ENCODE assay signal across 8 mouse cellular contexts in the genomic region with DNA sequence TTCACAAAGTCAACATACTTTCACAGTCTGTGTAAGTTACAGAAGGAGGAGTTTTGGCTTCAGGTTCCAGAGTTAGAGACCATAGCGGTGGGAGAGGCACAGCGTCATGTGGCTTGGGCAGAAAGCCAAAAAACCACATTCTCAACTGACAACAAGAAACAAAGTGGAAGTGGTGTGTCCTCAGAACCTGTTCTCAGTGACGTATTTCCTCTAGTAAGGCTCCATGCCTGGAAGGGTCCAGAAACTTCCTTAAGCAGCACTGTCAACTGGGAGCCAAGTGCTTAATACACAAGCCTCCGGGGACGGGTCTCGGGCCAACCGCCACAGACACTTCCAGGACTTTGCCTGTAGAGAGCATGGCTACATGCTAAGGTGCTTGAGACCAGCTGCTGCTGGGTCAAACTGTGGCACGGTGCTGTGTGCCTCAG.
DNase-seq lines count a peak whose midpoint lies in the region; ATAC-seq and TF ChIP-seq lines count a peak whose summit lies in the region.

No protein-coding gene starts in this region.

- H3K4me3 ChIP-seq in lung, postnatal 0 days (ENCODE audit: low read depth, low read length), result no peak overlapping the region
- H3K4me3 ChIP-seq in midbrain, embryonic 11.5 days (ENCODE audit: low read depth, low read length), result no peak overlapping the region

- H3K27ac ChIP-seq in lung, postnatal 0 days (ENCODE audit: low read length), result no peak overlapping the region
- H3K27ac ChIP-seq in midbrain, embryonic 11.5 days (ENCODE audit: low read depth, low read length), result no peak overlapping the region

- peak; percentile 49 for ATAC-seq in lung, postnatal 0 days
- ATAC-seq in midbrain, embryonic 11.5 days (ENCODE audit: low FRiP score), result no peak
- no peak for ATAC-seq in frontal cortex, adult (ENCODE audit: low TSS enrichment)

- no peak for TF ChIP-seq CTCF in lung, postnatal 0 days (IDR thresholded peaks at IDR 0.05)

- H3K9me3 ChIP-seq in lung, postnatal 0 days (ENCODE audit: low read length), result no peaks in the 10 kb centered on the region
- no peaks in the 10 kb centered on the region for H3K9me3 ChIP-seq in midbrain, embryonic 11.5 days (ENCODE audit: control insufficient read depth, low read length)

- no peaks in the 10 kb centered on the region for H3K4me1 ChIP-seq in lung, postnatal 0 days (ENCODE audit: insufficient read depth, low read depth, low read length)
- no peaks in the 10 kb centered on the region for H3K4me1 ChIP-seq in midbrain, embryonic 11.5 days (ENCODE audit: control insufficient read depth, insufficient read depth, low read length)

- DNase-seq in gastrocnemius, postnatal 10 days, result peak; percentile 5
- no peak for DNase-seq in gastrocnemius, adult 8-10 months (ENCODE audit: low spot score in 2 of 2)
- peak; percentile 58 for DNase-seq in 416B (ENCODE audit: low read depth)
- DNase-seq in c-Kit-positive CD71-negative TER-119-negative erythroid progenitor cells, embryonic 14.5 days (ENCODE audit: low read depth), result peak; percentile 41
- DNase-seq in lung, postnatal 0 days (ENCODE audit: low spot score), result peak; percentile 58
- no peak for DNase-seq in c-Kit-positive CD71-positive TER-119-positive erythroid progenitor cells, embryonic 14.5 days (ENCODE audit: low spot score)
- DNase-seq in midbrain, embryonic 11.5 days (ENCODE audit: low spot score, missing footprints), result no peak

- H3K36me3 ChIP-seq in lung, postnatal 0 days (ENCODE audit: insufficient read depth, low read length), result no peaks in the 10 kb centered on the region
- H3K36me3 ChIP-seq in midbrain, embryonic 11.5 days (ENCODE audit: control insufficient read depth, insufficient read depth, low read length), result no peaks in the 10 kb centered on the region

- no peak overlapping the region for H3K4me2 ChIP-seq in lung, postnatal 0 days (replicated peaks; ENCODE audit: low read depth, low read length)
- no peak overlapping the region for H3K4me2 ChIP-seq in midbrain, embryonic 11.5 days

- no peaks in the 10 kb centered on the region for H3K27me3 ChIP-seq in lung, postnatal 0 days (replicated peaks; ENCODE audit: insufficient read depth, low read length)
- H3K27me3 ChIP-seq in midbrain, embryonic 11.5 days (ENCODE audit: control insufficient read depth, insufficient read depth, low read length), result no peaks in the 10 kb centered on the region

- no peak overlapping the region for H3K9ac ChIP-seq in lung, postnatal 0 days (replicated peaks; ENCODE audit: low read depth)
- no peak overlapping the region for H3K9ac ChIP-seq in midbrain, embryonic 11.5 days (ENCODE audit: low read length)

- 39% methylated on average over 8 of the region's 8 CpGs for WGBS in lung, postnatal 0 days
- 92% methylated on average over 8 of the region's 8 CpGs for WGBS in midbrain, embryonic 11.5 days

- TF ChIP-seq EP300 in lung, postnatal 0 days (IDR thresholded peaks at IDR 0.05), result no peak

Comparison
In these comparisons a context has a peak if more than half of its experiments do, and no peak if none do; other contexts are left out.
1. DNase-seq: peak in gastrocnemius, postnatal 10 days (single experiment), 416B (single experiment), c-Kit-positive CD71-negative TER-119-negative erythroid progenitor cells, embryonic 14.5 days (single experiment) and lung, postnatal 0 days (single experiment); none in gastrocnemius, adult 8-10 months (0 of 2), c-Kit-positive CD71-positive TER-119-positive erythroid progenitor cells, embryonic 14.5 days (single experiment) and midbrain, embryonic 11.5 days (single experiment).